Mouse (Mus musculus) effector memory CD4-positive, alpha-beta T cell, adult 7 months (primary cell): ENCODE data around the gene Olfr172. TPM values are rescaled to one million over a fixed set of nuclear protein-coding genes. Genes with fewer than 3 reads are reported as not detected.

Source experiments
- polyA plus RNA-seq: library from polyadenylated mRNA; unstranded; fragments of 100-300 nt; shearing (Covaris generic); gene quantifications from one replicate; pipeline ENCODE4 v1.2.1, GENCODE M21; 2017

Olfr172 gene
- polyA plus RNA-seq, result not detected

GRCm38 (mm10) chr16:58763076-58763475, at the start of gene Olfr172:
Olfr172 (minus strand) TSS chr16:58763176.

GRCm38 (mm10) chr16:58800168-58800567, 37.2 kb upstream of the Olfr172 start, which contains the start of gene Olfr173:
Olfr173 (minus strand) TSS chr16:58800268.

GRCm38 (mm10) chr16:58727477-58728131, 35.4 kb downstream of the Olfr172 start, which contains the start of gene Cldnd1:
Cldnd1 (plus strand) TSS chr16:58727910.

GRCm38 (mm10) chr16:58718666-58719120, 44.3 kb downstream of the Olfr172 start, which contains the start of gene Gpr15:
Gpr15 (minus strand) TSS chr16:58719070.

Other genes with a start within 250 kb of the Olfr172 start
- 145 TPM for gene St3gal6, start 238.9 kb downstream of the Olfr172 start, polyA plus RNA-seq
- 1.3 TPM for gene Gm813, start 146.2 kb downstream of the Olfr172 start, polyA plus RNA-seq
- not detected for gene E330017A01Rik, start 124.4 kb downstream of the Olfr172 start, polyA plus RNA-seq
- 19.4 TPM for gene Cpox, start 92.9 kb downstream of the Olfr172 start, polyA plus RNA-seq
- gene Gpr15, start 44.1 kb downstream of the Olfr172 start, polyA plus RNA-seq, result not detected
- gene Cldnd1, start 35.3 kb downstream of the Olfr172 start, polyA plus RNA-seq, result 116 TPM
- gene Olfr173, start 37.1 kb upstream of the Olfr172 start, polyA plus RNA-seq, result 0.77 TPM
- not detected for gene Olfr175-ps1, start 63.6 kb upstream of the Olfr172 start, polyA plus RNA-seq
- gene Olfr177, start 111.6 kb upstream of the Olfr172 start, polyA plus RNA-seq, result 0.16 TPM
- not detected for gene Olfr178, start 128.9 kb upstream of the Olfr172 start, polyA plus RNA-seq
- gene Olfr181, start 165.6 kb upstream of the Olfr172 start, polyA plus RNA-seq, result not detected
- not detected for gene Olfr180, start 166.2 kb upstream of the Olfr172 start, polyA plus RNA-seq
- 0.27 TPM for gene Olfr183, start 232.2 kb upstream of the Olfr172 start, polyA plus RNA-seq